Mouse (Mus musculus) hindbrain, embryonic 15.5 days (tissue): ENCODE results near the gene Rhbdd1. TPM values are rescaled to one million over a fixed set of nuclear protein-coding genes. Genes with fewer than 3 reads are reported as not detected.
A peak's percentile ranks its signal among the peaks of the same experiment; 100 is the strongest.

Source experiments
- ATAC-seq: fragments of 200-750 bp; cut with Nextera tagmentation; 2 replicates; pipeline ENCODE4 v1.8.0; 2017; ENCODE audit warnings: low read depth, moderate number of reproducible peaks, moderate TSS enrichment; ENCODE audit not compliant: low FRiP score
- H3K27ac ChIP-seq: fragments of 300-500 bp; sonication (generic); replicated peaks from 2 replicates; pipeline ENCODE4 v1.5.1; 2015; ENCODE audit warnings: mild to moderate bottlenecking, inconsistent platforms
- H3K27me3 ChIP-seq: fragments of 300-500 bp; sonication (generic); 2 replicates; pipeline ENCODE4 v1.6.1; 2015; ENCODE audit warnings: control low read depth, inconsistent platforms
- H3K36me3 ChIP-seq: fragments of 300-500 bp; sonication (generic); 2 replicates; pipeline ENCODE4 v1.6.1; 2015; ENCODE audit warnings: control low read depth, inconsistent platforms
- H3K4me1 ChIP-seq: fragments of 300-500 bp; sonication (generic); replicated peaks from 2 replicates; pipeline ENCODE4 v1.6.1; 2015; ENCODE audit warnings: control low read depth, inconsistent platforms
- H3K4me2 ChIP-seq: fragments of 300-500 bp; sonication (generic); 2 replicates; pipeline ENCODE4 v1.6.1; 2015; ENCODE audit warnings: moderate library complexity, mild to moderate bottlenecking, inconsistent platforms
- H3K4me3 ChIP-seq: fragments of 300-500 bp; sonication (generic); 2 replicates; pipeline ENCODE4 v1.5.1; 2015; ENCODE audit warnings: mild to moderate bottlenecking, inconsistent platforms
- H3K9ac ChIP-seq: fragments of 300-500 bp; sonication (generic); 2 replicates; pipeline ENCODE4 v1.6.1; 2015; ENCODE audit warnings: inconsistent platforms
- H3K9me3 ChIP-seq: fragments of 300-500 bp; sonication (generic); 2 replicates; pipeline ENCODE4 v1.6.1; 2016; ENCODE audit warnings: control low read depth, inconsistent platforms
- WGBS: fragments of 180-500 bp; shearing (Covaris S2); methylation state at CpG from one replicate; pipeline ENCODE4 v1.1.7; 2015; 5-methylcytosine and 5-hydroxymethylcytosine counted together
- polyA plus RNA-seq: library from polyadenylated mRNA; unstranded; fragments of >200 nt; fragmentation: Nextera tagmentation; extraction: Ambion mirVana; gene quantifications from 2 replicates; pipeline ENCODE4 v1.2.1, GENCODE M21; 2015

The Rhbdd1 gene
- polyA plus RNA-seq, 1 experiment from 2014 or later: 4.0 TPM

GRCm38 (mm10) chr1:82286190-82287051, 29.8 kb upstream of the Rhbdd1 start:
- Histone ChIP-seq H3K9me3 (no peaks in the 10 kb centered on the region), H3K9ac (peak overlapping the region; percentile 33), H3K27ac (peak overlapping the region; percentile 52), H3K4me3 (peak overlapping the region; percentile 83), H3K4me1 (peaks cover 70% of the 10 kb centered on the region), H3K27me3 (no peaks in the 10 kb centered on the region), H3K36me3 (0 out of 2 replicates have a peak, but pooled peaks cover 4% of the 10 kb centered on the region), H3K4me2 (peak overlapping the region; percentile 91)
- WGBS: 12% methylated on average over 15 of the region's 15 CpGs
- ATAC-seq: no peak

- WGBS: 52% methylated on average over 22 of the region's 22 CpGs
- Histone ChIP-seq H3K4me1 (peaks cover 70% of the 10 kb centered on the region), H3K27me3 (no peaks in the 10 kb centered on the region), H3K9me3 (no peaks in the 10 kb centered on the region), H3K4me3 (peak overlapping the region; percentile 83), H3K36me3 (0 out of 2 replicates have a peak, but pooled peaks cover 4% of the 10 kb centered on the region), H3K4me2 (peak overlapping the region; percentile 91), H3K9ac (peak overlapping the region; percentile 33), H3K27ac (no peak overlapping the region; the same call in 1 of the 2 replicates)
- ATAC-seq: no peak
These were observed 29.0 kb upstream of the Rhbdd1 start for GRCm38 (mm10) chr1:82287052-82287775.

GRCm38 (mm10) chr1:82287776-82288325, 28.4 kb upstream of the Rhbdd1 start:
- H3K9ac ChIP-seq: peak overlapping the region; percentile 33; the same call in 1 of the 2 replicates
- H3K4me2 ChIP-seq: peak overlapping the region; percentile 91
- H3K4me3 ChIP-seq: peak overlapping the region; percentile 83
- WGBS: 86% methylated on average over 16 of the region's 16 CpGs
- H3K27me3 ChIP-seq: no peaks in the 10 kb centered on the region
- ATAC-seq: no peak
- no peaks in the 10 kb centered on the region for H3K9me3 ChIP-seq
- 0 out of 2 replicates have a peak, but pooled peaks cover 4% of the 10 kb centered on the region for H3K36me3 ChIP-seq
- no peak overlapping the region for H3K27ac ChIP-seq
- peaks cover 70% of the 10 kb centered on the region for H3K4me1 ChIP-seq

DNA sequence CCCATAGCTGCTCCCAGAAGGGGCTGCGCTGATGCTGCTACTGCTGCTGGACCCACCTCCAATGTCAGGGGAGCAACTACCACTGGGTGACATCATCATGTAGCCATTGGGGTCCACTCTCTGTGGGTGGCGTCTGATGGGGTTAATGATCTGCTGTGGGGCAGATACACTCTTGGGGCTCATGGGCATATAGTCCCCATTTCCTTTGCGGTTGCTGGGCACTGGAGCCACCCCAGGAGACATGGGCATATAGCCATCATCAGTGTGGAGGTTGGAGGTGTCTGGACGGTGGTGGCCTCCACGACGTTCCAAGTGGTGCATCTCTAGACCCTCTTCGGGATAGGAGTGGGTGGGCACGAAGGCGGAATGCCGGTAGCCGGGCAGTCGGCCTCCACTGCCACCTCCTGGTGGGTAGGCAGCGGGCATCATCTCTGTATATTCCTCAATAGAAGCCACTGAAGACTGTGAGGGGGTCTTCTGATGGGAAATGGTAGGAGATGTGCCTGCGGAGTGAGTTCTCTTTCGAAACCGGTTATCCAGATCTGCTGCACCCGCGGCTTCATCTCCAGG, 27.7 kb upstream of the Rhbdd1 start:
- Histone ChIP-seq H3K4me3 (peak overlapping the region; percentile 83), H3K36me3 (0 out of 2 replicates have a peak, but pooled peaks cover 4% of the 10 kb centered on the region), H3K4me1 (peaks cover 75% of the 10 kb centered on the region), H3K9me3 (no peaks in the 10 kb centered on the region), H3K27ac (no peak overlapping the region), H3K4me2 (peak overlapping the region; percentile 91), H3K9ac (0 out of 2 replicates have a peak overlapping the region, but pooled peaks have one; percentile 91), H3K27me3 (no peaks in the 10 kb centered on the region)
- no peak for ATAC-seq
- 83% methylated on average over 18 of the region's 18 CpGs for WGBS

- ATAC-seq: no peak
- Histone ChIP-seq H3K9me3 (no peaks in the 10 kb centered on the region), H3K36me3 (0 out of 2 replicates have a peak, but pooled peaks cover 4% of the 10 kb centered on the region), H3K9ac (peak overlapping the region; percentile 91), H3K27me3 (no peaks in the 10 kb centered on the region), H3K4me1 (peaks cover 70% of the 10 kb centered on the region), H3K4me2 (peak overlapping the region; percentile 91), H3K27ac (peak overlapping the region; percentile 99), H3K4me3 (peak overlapping the region; percentile 83)
- WGBS: 65% methylated on average over 35 of the region's 35 CpGs
These were observed 26.9 kb upstream of the Rhbdd1 start for GRCm38 (mm10) chr1:82289116-82289989.

DNA sequence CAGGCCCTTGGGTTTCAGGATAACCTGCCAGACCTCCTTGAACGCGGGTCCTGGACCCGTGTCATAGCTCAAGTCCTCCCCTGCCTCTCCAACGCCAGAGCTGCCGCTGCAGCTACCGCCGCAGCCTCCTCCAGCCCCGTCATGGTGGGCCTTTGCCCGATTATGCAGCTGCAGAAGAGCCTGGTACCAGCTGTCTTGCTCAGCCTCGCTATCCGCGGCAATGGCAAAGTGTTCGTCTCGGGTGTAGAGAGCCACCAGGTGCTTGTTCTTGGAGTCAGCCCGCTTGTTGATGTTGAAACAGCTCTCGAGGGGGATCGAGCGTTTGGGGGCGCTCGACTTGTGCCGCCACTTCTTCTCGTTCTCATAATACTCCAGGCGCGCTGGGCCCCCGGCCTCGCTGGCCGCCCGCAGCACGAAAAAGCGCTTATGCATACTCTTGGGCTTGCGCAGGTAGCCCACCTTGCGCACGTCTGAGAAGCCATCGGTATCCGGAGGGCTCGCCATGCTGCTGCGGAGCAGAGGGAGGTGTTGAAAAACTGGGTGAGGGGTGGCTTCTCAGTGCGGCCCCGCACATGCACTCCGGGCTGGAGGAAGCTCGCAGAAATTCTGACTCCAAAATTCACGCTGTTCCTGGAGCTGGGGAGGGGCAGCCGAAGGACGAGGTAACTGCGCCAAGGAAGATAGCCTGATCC, 26.1 kb upstream of the Rhbdd1 start:
- H3K36me3 ChIP-seq: 0 out of 2 replicates have a peak, but pooled peaks cover 4% of the 10 kb centered on the region
- H3K4me2 ChIP-seq: peak overlapping the region; percentile 91
- H3K9me3 ChIP-seq: no peaks in the 10 kb centered on the region
- peak overlapping the region; percentile 99 for H3K27ac ChIP-seq
- peaks cover 62% of the 10 kb centered on the region for H3K4me1 ChIP-seq
- WGBS: under 1% methylated on average over 45 of the region's 45 CpGs
- peak overlapping the region; percentile 91 for H3K9ac ChIP-seq
- peak overlapping the region; percentile 83 for H3K4me3 ChIP-seq
- ATAC-seq: peak; percentile 0; the same call in 1 of the 2 replicates
- no peaks in the 10 kb centered on the region for H3K27me3 ChIP-seq

- peaks cover 56% of the 10 kb centered on the region for H3K4me1 ChIP-seq
These were observed 25.5 kb upstream of the Rhbdd1 start for GRCm38 (mm10) chr1:82290723-82291150.

DNA sequence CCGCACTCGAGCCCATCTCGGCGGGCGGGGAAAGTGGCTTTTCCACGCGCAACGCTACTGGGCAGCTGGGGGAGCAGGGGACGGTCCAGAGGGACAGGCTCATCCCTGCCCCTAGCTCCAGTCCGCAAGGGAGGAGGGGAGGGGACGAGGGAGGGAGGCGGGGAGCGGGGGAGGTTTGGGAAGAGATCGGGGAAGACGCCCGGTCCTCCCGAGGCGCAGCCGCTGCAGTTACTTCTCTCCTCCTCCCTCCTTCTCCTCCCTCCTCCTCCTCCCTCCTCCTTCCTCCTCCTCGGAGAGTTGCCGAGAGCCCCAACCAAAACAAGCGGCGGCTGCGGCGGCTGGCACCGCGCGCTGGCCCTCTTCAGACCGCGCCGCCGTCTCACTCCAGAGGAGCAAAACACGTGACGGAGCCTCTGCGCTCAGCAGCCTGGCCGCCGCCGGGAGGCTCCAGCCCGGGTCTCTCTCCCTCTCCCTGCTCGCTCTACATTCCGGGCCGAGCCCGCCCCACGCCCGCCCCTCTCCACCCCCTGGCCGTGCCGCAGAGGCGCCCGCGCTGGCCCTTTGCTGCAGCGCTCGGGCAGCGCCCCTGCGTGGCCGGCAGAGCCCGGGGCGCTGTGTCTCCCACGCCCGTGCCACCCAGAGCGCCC, 25.0 kb upstream of the Rhbdd1 start, which contains the start of gene Irs1:
Gene Irs1 (minus strand): TSS at position 266 of the 647 bp plus-strand sequence.
- under 1% methylated on average over 58 of the region's 60 CpGs for WGBS
- Histone ChIP-seq H3K4me3 (peak within 1 kb of the TSS; percentile 83), H3K27me3 (no peaks in the 10 kb centered on the region), H3K4me1 (peaks cover 52% of the 10 kb centered on the region), H3K9me3 (no peaks in the 10 kb centered on the region), H3K4me2 (peak within 1 kb of the TSS; percentile 91), H3K27ac (peak within 1 kb of the TSS; percentile 99), H3K36me3 (0 out of 2 replicates have a peak, but pooled peaks cover 4% of the 10 kb centered on the region), H3K9ac (peak within 1 kb of the TSS; percentile 91)
- peak; percentile 84 for ATAC-seq

More at GRCm38 (mm10) chr1:82290723-82291150, 25.5 kb upstream of the Rhbdd1 start:
- peak overlapping the region; percentile 99 for H3K27ac ChIP-seq
- no peaks in the 10 kb centered on the region for H3K27me3 ChIP-seq
- peak overlapping the region; percentile 91 for H3K9ac ChIP-seq
- 0% methylated on average over 31 of the region's 31 CpGs for WGBS
- H3K4me2 ChIP-seq: peak overlapping the region; percentile 91
- H3K9me3 ChIP-seq: no peaks in the 10 kb centered on the region
- ATAC-seq: peak; percentile 54
- H3K36me3 ChIP-seq: 0 out of 2 replicates have a peak, but pooled peaks cover 4% of the 10 kb centered on the region
- H3K4me3 ChIP-seq: peak overlapping the region; percentile 83

- peak overlapping the region; percentile 91 for H3K9ac ChIP-seq
- H3K9me3 ChIP-seq: no peaks in the 10 kb centered on the region
- 1% methylated on average over 23 of the region's 23 CpGs for WGBS
- H3K27ac ChIP-seq: peak overlapping the region; percentile 99
- H3K4me2 ChIP-seq: peak overlapping the region; percentile 91
- H3K27me3 ChIP-seq: no peaks in the 10 kb centered on the region
- H3K36me3 ChIP-seq: 0 out of 2 replicates have a peak, but pooled peaks cover 4% of the 10 kb centered on the region
- peak; percentile 2; the same call in 1 of the 2 replicates for ATAC-seq
- H3K4me3 ChIP-seq: peak overlapping the region; percentile 83
- H3K4me1 ChIP-seq: peaks cover 44% of the 10 kb centered on the region
These were observed 24.1 kb upstream of the Rhbdd1 start for GRCm38 (mm10) chr1:82291930-82292712.
